Mouse (Mus musculus): ENCODE data around the gene Ndufb10. TPM values are rescaled to one million over a fixed set of nuclear protein-coding genes. Genes with fewer than 3 reads are reported as not detected.

The Ndufb10 gene
- total RNA-seq, 2 experiments from 2014 or later: 186 to 251 TPM

GRCm38 (mm10) chr17:24707801-24708425 is 16.4 kb downstream of the Ndufb10 start:
- ATAC-seq (ENCODE audit: poor library complexity, severe bottlenecking): peak; percentile 28

GRCm38 (mm10) chr17:24706982-24707800 is 17.1 kb downstream of the Ndufb10 start, which contains the start of gene Tbl3:
Gene Tbl3, minus strand, starts transcription at chr17:24707660.
- peak; percentile 96 for ATAC-seq (ENCODE audit: poor library complexity, severe bottlenecking)

GRCm38 (mm10) chr17:24705821-24706220 is 18.5 kb downstream of the Ndufb10 start:
- ATAC-seq (ENCODE audit: poor library complexity, severe bottlenecking): no peak

GRCm38 (mm10) chr17:24701251-24701650 is 23.0 kb downstream of the Ndufb10 start:
- ATAC-seq (ENCODE audit: poor library complexity, severe bottlenecking): no peak

- ATAC-seq (ENCODE audit: poor library complexity, severe bottlenecking): no peak
Observed at GRCm38 (mm10) chr17:24699473-24699872, 24.8 kb downstream of the Ndufb10 start.

GRCm38 (mm10) chr17:24698715-24699114 is 25.6 kb downstream of the Ndufb10 start:
- no peak for ATAC-seq (ENCODE audit: poor library complexity, severe bottlenecking)

GRCm38 (mm10) chr17:24697985-24698384 is 26.3 kb downstream of the Ndufb10 start:
- no peak for ATAC-seq (ENCODE audit: poor library complexity, severe bottlenecking)

- ATAC-seq (ENCODE audit: poor library complexity, severe bottlenecking): peak; percentile 93
Observed at GRCm38 (mm10) chr17:24696011-24696697, 28.1 kb downstream of the Ndufb10 start, which contains the start of the genes Gfer and Noxo1. Gene Gfer, minus strand, starts transcription at chr17:24696156. Gene Noxo1, plus strand, starts transcription at chr17:24696234.

GRCm38 (mm10) chr17:24695326-24696010 is 28.8 kb downstream of the Ndufb10 start:
- ATAC-seq (ENCODE audit: poor library complexity, severe bottlenecking): no peak

GRCm38 (mm10) chr17:24692385-24692784 is 31.9 kb downstream of the Ndufb10 start:
- no peak for ATAC-seq (ENCODE audit: poor library complexity, severe bottlenecking)

GRCm38 (mm10) chr17:24689251-24690081 is 34.8 kb downstream of the Ndufb10 start, which contains the start of gene Syngr3:
Gene Syngr3, minus strand, starts transcription at chr17:24689955.
- ATAC-seq (ENCODE audit: poor library complexity, severe bottlenecking): no peak

- ATAC-seq (ENCODE audit: poor library complexity, severe bottlenecking): no peak
Observed at GRCm38 (mm10) chr17:24687599-24687998, 36.7 kb downstream of the Ndufb10 start.

GRCm38 (mm10) chr17:24687146-24687595 is 37.1 kb downstream of the Ndufb10 start:
- ATAC-seq (ENCODE audit: poor library complexity, severe bottlenecking): peak; percentile 86

- ATAC-seq (ENCODE audit: poor library complexity, severe bottlenecking): peak; percentile 58
Observed at GRCm38 (mm10) chr17:24686514-24686913, 37.8 kb downstream of the Ndufb10 start.

GRCm38 (mm10) chr17:24677500-24678080 is 46.7 kb downstream of the Ndufb10 start:
- ATAC-seq (ENCODE audit: poor library complexity, severe bottlenecking): no peak

GRCm38 (mm10) chr17:24676877-24677276 is 47.4 kb downstream of the Ndufb10 start:
- ATAC-seq (ENCODE audit: poor library complexity, severe bottlenecking): no peak

- peak; percentile 74 for ATAC-seq (ENCODE audit: poor library complexity, severe bottlenecking)
Observed at GRCm38 (mm10) chr17:24676187-24676586, 48.1 kb downstream of the Ndufb10 start.

GRCm38 (mm10) chr17:24674277-24674676 is 50.0 kb downstream of the Ndufb10 start:
- no peak for ATAC-seq (ENCODE audit: poor library complexity, severe bottlenecking)

GRCm38 (mm10) chr17:24672141-24672540 is 52.1 kb downstream of the Ndufb10 start:
- ATAC-seq (ENCODE audit: poor library complexity, severe bottlenecking): no peak

Data from megakaryocyte, adult 5-6 weeks (primary cell).